Mouse (Mus musculus) cerebral cortex, adult 2 months (tissue): ENCODE data around the gene Padi2.

Source experiments
- WGBS: fragments of 180-500 bp; shearing (Covaris S2); methylation state at CpG from one replicate; pipeline ENCODE4 v1.1.7; 2018; 5-methylcytosine and 5-hydroxymethylcytosine counted together

The Padi2 gene

DNA sequence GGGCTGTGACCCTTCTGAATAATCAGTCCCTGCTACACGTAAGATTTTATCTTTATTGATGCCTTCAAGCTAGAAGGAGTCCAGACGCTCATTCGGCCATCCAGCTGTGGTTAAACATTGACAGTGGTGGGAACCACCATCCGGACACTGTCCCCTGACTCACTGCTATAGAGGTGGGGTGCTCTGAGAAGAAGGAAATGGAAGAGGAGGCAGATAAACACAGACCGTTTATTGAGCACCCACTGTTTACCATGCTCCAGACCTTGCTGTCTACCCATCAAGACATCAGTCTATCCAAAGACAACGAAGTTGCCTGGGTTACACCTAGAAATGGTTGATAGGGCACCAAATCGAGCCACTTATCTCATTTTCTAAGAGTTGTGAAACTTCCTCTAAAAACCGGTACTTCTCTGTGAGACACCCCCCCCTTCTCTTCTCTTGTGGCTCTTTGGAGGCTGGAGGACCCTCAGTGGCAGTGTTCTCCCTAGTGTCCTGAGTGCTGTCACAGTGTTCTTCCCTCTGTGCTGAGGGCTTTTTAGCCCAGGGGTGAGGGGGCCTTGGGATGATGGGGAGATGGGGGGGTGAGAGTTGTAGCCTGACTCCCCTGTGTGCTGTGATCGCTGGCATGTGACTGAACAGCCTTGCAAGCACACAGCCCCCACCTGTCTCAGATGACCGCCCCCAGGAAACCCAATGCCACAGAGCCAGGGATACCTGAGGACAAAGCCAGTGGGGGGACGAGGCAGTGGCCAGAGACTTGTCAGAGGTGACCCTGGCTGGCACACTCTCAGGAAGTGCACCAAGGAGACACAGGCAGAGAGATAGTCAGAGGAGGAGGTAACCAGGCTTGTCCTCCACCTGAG lies 14.1 kb downstream of the Padi2 start:
- WGBS, result 81% methylated on average over 11 of the region's 11 CpGs

- 84% methylated on average over 5 of the region's 5 CpGs for WGBS
Observed at GRCm38 (mm10) chr4:140922508-140922907, 16.4 kb downstream of the Padi2 start.

- WGBS, result 83% methylated on average over 8 of the region's 8 CpGs
Observed at GRCm38 (mm10) chr4:140925648-140926047, 19.5 kb downstream of the Padi2 start.

GRCm38 (mm10) chr4:140928349-140928748 lies 22.2 kb downstream of the Padi2 start:
- 86% methylated on average over 9 of the region's 9 CpGs for WGBS

DNA sequence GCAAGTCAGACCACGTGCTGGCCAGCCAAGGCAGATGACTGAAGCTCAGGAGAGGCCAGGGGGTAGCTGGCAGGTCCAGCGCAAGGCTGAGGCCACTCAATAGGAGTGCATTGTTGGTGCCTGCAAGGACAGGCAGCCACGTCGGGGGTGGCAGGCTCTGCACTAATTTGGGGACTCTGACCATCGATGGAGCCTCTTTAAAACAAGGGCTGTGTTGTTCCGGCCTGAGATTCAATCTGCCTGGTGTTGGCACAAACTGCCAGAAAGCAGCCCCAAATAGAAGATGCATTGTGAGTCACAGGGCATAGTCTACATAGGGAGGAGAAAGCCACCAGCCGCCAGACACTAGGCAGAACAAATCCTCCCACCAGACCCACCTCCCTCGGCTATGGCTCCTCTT lies 23.6 kb downstream of the Padi2 start:
- 38% methylated on average over 8 of the region's 8 CpGs for WGBS

- WGBS, result 70% methylated on average over 10 of the region's 10 CpGs
Observed at GRCm38 (mm10) chr4:140930900-140931470, 24.8 kb downstream of the Padi2 start.

- 80% methylated on average over 9 of the region's 9 CpGs for WGBS
Observed at GRCm38 (mm10) chr4:140935643-140936042, 29.5 kb downstream of the Padi2 start.

DNA sequence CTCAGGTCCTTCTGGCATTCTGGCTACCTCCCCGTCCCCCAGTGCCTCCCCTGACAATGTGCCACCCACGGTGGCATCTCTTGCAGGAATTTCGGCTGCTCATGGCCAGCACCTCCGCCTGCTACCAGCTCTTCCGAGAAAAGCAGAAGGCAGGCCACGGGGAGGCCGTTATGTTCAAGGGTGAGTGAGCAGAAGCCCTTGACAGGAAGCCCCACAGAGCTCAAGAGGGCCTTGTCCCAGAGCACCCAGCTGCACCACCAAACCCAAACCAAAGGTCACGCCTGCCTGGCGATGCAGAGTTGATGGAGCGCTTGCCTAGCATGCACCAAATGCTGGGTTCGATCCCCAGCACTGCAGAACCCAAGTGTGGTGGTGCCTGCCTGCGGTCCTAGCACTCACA lies 38.2 kb downstream of the Padi2 start:
- 93% methylated on average over 12 of the region's 12 CpGs for WGBS

GRCm38 (mm10) chr4:140944961-140945442 lies 38.9 kb downstream of the Padi2 start:
- WGBS, result 64% methylated on average over 5 of the region's 5 CpGs

- 89% methylated on average over 4 of the region's 4 CpGs for WGBS
Observed at GRCm38 (mm10) chr4:140945571-140945970, 39.4 kb downstream of the Padi2 start.

DNA sequence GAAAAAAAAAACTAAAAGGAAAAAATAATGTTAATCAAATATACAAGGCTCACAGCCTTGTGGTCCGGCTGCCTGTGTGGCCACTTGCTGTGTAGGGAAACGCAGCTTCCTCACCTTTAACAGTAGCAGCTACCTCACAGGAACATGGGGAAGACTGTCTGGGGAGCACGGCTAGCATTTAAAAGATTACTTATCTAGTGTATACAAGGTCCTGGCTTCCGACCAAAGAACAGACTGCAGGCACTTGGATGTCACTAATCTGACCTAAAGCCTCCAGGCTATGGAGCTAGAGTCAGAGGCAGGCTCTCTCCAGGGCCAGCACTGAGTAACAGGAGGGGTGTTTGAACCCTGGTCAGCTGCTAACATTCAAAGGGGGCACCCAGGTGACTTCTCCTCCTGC lies 39.9 kb downstream of the Padi2 start:
- 80% methylated on average over 4 of the region's 4 CpGs for WGBS

GRCm38 (mm10) chr4:140946580-140947205 lies 40.5 kb downstream of the Padi2 start:
- WGBS, result 90% methylated on average over 14 of the region's 14 CpGs

DNA sequence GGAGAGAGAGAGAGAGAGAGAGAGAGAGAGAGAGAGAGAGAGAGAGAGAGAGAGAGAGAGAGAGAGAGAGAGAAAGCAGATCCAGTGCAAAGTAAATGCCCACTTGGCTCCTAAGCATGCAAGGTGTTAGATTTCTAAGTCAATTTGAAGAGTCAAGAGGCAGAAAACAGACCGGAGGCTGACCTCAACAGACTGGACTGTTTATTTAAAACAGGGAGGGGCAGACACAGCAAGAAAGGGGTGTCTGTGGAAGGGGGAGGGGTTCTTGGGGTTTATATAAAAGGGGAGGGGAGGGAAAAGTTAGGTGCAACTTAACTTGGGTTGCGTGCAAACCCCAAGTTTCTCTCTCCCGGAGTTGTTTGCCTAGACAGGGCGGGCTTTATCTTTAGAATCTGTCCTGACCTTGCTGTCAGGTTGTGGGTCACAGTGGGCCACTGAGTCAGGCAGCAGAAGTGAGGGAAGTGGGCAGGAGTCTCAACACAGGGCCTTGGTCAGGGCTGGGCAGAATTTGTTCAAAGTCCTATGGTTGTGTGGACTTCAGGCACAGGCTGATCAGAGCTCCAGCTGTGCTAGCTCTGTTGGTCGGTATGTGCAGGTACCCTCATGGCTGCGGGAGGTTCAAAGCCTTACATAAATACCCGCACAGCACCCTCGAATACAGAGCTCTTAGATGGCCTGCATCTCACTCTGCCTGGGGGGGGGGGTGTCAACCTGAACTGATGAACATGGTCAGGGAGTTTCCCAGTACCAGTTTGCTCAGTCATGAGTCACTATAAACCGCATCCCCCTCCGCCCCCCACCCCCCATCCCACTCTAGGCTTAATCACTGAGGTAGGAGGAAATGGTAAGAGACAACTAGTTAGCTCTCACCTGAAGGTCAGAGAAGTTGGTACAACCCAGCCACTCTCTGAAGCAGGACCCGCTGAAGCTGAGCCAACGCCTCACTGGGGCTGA lies 41.6 kb downstream of the Padi2 start:
- 90% methylated on average over 12 of the region's 12 CpGs for WGBS

DNA sequence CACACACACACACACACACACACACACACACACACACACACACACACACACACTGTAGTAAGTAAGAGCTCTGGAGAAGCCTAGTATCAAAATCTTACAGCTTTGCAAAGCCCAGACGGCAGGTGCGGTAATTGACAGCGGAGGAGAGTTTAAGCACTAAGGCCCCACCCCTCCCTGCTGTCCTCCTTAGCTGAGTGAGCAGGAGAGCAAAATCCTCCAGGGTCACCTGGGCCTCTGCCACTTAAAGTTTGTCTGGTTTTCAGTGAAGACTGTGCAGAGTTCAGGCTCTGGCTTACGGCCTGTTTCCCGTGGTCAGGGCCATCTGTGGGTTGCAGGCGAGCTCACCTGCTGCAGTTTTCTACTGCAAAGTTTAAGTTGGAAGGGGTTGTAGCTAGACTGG lies 42.3 kb downstream of the Padi2 start:
- WGBS, result 93% methylated on average over 6 of the region's 6 CpGs

GRCm38 (mm10) chr4:140949052-140949451 lies 42.9 kb downstream of the Padi2 start:
- 80% methylated on average over 8 of the region's 8 CpGs for WGBS

DNA sequence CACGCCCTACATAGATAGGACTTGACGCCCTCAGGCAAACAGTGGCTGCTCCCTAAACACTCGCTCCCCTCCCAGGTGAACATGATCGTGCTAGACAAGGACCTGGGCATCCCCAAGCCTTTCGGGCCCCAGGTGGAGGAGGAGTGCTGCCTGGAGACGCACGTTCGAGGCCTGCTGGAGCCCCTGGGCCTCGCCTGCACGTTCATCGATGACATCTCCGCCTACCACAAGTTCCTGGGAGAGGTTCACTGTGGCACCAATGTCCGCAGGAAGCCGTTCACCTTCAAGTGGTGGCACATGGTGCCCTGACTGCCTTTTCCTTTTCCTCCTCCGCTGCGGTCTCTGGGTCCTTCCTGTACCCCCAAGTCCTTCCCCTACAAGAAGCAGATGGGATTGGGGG lies 43.5 kb downstream of the Padi2 start:
- 91% methylated on average over 16 of the region's 16 CpGs for WGBS

- WGBS, result 69% methylated on average over 3 of the region's 3 CpGs
Observed at GRCm38 (mm10) chr4:140950574-140950973, 44.4 kb downstream of the Padi2 start.

DNA sequence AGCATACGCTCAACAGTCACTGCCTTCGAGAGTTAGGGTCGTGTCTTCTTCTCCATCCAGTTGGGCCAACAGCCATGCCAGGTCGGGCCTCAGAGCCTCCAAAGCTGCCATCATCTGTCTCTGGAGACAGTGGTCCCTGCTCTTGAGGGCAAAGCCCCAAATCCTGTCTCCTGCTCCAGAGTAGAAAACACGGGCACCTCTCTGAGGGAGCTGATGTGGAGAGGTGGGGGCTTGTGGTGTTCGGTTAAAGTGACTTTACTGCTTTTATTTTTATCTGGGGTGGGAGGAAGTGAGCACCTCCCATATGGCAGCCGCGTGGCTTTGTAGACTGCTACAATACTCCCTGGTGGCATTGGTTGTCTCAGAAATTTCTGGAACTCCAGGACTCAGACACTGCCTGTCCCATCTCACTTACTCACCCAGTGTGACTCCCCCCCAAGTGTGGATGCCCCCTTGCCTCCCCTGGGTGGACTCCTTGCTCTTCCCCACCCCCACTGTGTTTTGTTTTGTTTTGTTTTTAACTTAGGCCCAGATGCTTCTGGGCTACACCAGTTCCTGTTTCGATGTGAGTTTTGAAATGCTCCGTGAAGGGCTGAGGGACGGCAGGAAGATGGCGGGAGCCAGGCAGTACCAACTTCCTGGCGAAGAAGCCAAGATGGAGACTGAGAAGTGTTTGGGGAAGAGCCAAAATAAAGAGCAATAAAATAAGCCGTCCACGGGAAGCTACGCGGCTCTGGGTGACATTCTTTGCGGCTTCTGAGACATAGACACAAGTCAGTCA lies 45.9 kb downstream of the Padi2 start:
- 72% methylated on average over 18 of the region's 18 CpGs for WGBS

DNA sequence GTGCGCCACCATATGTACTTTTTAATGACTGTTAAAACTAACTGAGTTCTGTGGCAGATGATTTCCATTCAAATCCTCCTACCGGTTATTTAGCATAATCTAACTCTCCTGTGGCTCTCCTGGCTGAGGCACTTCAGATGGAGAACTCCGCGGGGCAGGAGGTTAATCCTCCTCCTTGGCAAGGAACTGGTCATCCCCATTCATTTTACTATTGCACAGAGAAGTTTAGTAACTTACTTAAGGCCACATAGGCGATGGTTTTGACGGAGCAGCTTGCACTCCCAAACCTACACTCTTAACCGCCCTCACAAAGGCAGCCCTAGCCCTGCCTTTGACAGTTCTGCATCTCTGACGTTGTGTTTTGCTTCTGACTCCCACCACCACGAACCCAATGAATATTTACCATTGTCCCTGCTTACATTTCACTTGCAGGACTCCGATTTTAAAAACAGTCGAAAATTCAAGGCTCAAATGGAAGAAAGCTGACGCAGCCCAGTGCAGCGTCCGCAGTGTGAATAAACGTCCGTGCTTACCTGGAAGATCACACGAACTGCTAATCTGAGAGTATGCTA lies 51.1 kb downstream of the Padi2 start:
- WGBS, result 9% methylated on average over 17 of the region's 17 CpGs

DNA sequence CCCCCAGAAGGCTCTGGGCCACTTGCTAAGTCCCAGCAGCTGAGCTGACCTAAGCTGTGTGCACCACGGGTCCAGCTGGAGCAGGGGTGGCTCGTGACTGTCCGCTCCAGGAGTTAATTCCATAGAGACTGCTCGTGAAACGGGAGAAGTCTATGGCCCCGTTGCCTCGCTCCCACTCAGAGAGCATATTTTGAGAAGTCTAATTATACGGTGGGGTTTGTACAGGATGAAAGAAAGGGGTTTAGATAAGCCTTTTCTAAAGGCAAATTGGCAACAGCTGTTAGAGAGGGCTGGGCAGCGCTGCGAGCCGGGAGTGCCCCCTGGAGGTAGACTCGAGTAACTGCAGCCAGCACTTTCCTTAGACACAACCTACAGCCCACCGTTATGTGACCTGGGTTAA lies 51.6 kb downstream of the Padi2 start:
- WGBS, result 2% methylated on average over 13 of the region's 13 CpGs
